Mouse (Mus musculus) heart, adult 2 months (tissue): ENCODE data around the gene Rtraf.

Source experiments
- CTCF ChIP-seq: fragments of 200-600 bp; IDR thresholded peaks from 2 replicates; pipeline ENCODE4 v1.8.1; 2022; ENCODE audit warnings: antibody characterized with exemption, mild to moderate bottlenecking, moderate library complexity
- EP300 ChIP-seq: fragments of 200-500 bp; IDR thresholded peaks from 2 replicates; pipeline ENCODE4 v1.6.1; 2011; ENCODE audit warnings: low read depth, low read length, control low read depth; ENCODE audit not compliant: insufficient read depth
- POLR2A ChIP-seq: fragments of 200-500 bp; IDR thresholded peaks from 2 replicates; pipeline ENCODE4 v1.6.1; 2011; ENCODE audit warnings: mild to moderate bottlenecking, low read depth, low read length, control low read depth; ENCODE audit not compliant: insufficient read depth

DNA sequence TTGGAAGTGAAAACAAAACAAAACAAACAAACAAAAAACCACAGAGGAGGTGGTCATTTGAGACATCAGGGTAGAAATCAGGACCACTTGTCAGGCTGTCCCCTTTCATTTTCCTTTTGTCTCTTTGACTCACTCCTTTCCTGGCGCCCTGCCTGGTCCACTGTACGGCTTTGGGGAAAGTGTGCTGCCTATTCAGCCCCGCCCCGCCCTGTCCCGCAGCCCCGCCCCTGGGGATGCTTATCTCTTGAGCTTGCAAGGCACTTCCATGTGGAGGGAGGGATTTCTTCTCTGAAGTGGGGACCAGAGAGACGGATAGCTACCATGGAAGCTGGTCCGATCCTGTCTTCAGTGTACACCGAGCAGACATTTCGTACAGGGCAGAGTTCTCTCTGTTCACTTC lies 20.0 kb downstream of the Rtraf start:
- TF ChIP-seq CTCF (no peak), POLR2A (no peak), EP300 (no peak)
